Mouse (Mus musculus): ENCODE results near the gene She. TPM values are rescaled to one million over a fixed set of nuclear protein-coding genes. Genes with fewer than 3 reads are reported as not detected.

Gene She
- 11.2 and 12.1 TPM in 2 replicates for polyA plus RNA-seq (2015; fragmentation: Nextera tagmentation; extraction: Ambion mirVana)

DNA sequence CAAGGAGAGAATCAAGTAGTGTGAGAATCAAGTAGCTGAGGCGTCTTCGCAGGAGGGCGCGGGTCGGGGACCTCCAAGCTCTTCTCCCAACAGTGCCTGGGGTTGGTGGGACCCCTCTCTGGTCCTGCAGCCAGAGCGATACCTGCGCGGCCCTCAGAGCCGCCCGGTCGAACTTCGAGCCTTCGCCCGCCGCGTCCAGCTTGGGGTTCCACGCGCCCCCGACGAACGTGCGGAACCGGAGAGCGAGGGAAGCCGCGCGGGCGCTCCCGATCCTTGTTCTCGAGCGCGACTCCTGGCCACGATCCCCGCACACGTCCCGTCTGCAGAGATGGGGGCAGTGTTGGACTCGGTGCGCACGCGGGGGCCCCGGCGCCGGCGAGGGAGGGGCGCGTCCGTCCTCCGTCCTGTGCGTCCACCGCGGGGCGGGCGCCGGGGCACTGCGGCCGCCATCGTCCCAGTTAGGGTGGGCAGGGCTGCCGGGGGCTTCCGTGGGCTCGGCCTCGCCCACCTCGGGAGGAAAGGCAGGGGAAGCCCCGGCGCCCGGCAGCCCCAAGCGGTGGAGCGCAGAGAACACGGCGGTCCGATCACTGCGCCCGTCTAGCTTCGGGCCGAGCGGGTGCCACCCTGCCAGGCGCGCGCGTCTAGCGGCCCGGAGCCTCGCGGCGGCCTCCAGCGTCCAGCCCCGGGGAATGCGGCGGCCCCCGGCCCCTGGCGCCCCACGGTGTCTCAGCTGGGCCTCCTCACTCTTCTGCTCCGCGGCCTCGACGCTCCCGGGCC lies at the start of gene She:
Gene She (plus strand): TSS at position 556 of the 777 bp plus-strand sequence.
- Histone ChIP-seq H3K4me3 (ENCODE audit: low read depth, low read length) (peak within 1 kb of the TSS; percentile 50), H3K9me3 (ENCODE audit: low read length) (no peaks in the 10 kb centered on the region), H3K36me3 (ENCODE audit: insufficient read depth, low read length) (no peaks in the 10 kb centered on the region), H3K27me3 (replicated peaks; ENCODE audit: insufficient read depth, low read length) (0 out of 2 replicates have a peak, but pooled peaks cover 15% of the 10 kb centered on the region), H3K27ac (ENCODE audit: low read length) (peak within 1 kb of the TSS; percentile 85), H3K4me1 (ENCODE audit: insufficient read depth, low read depth, low read length) (no peaks in the 10 kb centered on the region), H3K9ac (replicated peaks; ENCODE audit: low read depth) (peak within 1 kb of the TSS; percentile 66), H3K4me2 (replicated peaks; ENCODE audit: low read depth, low read length) (peak within 1 kb of the TSS; percentile 55)
- WGBS, result 4% methylated on average over 63 of the region's 96 CpGs
- ATAC-seq (peak; percentile 80), DNase-seq (ENCODE audit: low spot score) (peak; percentile 49)
- no peak for TF ChIP-seq EP300 (IDR thresholded peaks at IDR 0.05)
- peak; percentile 14; the same call in 1 of the 2 replicates for TF ChIP-seq CTCF (IDR thresholded peaks at IDR 0.05)

DNA sequence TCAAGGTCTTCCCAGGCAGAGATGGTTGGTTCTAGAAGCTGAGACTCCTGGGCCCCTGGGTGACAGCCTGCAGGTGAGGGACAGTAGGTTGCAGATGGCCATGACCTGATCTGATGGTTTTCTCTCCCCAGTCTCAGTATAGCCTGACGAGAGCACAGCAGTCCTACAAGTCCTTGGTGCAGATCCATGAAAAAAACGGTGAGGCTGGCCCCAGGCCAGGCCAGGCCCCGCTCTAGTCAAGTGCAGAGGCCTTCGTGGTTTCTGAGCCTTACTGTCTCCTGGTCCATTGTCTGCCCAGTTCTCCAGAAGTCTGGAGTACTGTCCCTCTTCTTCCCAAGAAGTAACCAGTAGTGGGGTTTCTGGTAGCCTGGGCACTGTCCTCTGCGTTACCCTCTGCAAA lies 49.5 kb upstream of the She start:
- TF ChIP-seq CTCF (IDR thresholded peaks at IDR 0.05), result no peak
- TF ChIP-seq EP300 (IDR thresholded peaks at IDR 0.05), result no peak
- Histone ChIP-seq H3K9me3 (ENCODE audit: low read length) (no peaks in the 10 kb centered on the region), H3K4me1 (ENCODE audit: insufficient read depth, low read depth, low read length) (no peaks in the 10 kb centered on the region), H3K36me3 (ENCODE audit: insufficient read depth, low read length) (peaks cover 54% of the 10 kb centered on the region), H3K27ac (ENCODE audit: low read length) (no peak overlapping the region), H3K9ac (replicated peaks; ENCODE audit: low read depth) (no peak overlapping the region), H3K27me3 (replicated peaks; ENCODE audit: insufficient read depth, low read length) (no peaks in the 10 kb centered on the region), H3K4me2 (replicated peaks; ENCODE audit: low read depth, low read length) (no peak overlapping the region), H3K4me3 (ENCODE audit: low read depth, low read length) (no peak overlapping the region)
- ATAC-seq, result no peak
- WGBS, result 52% methylated on average over 5 of the region's 5 CpGs
- no peak for DNase-seq (ENCODE audit: low spot score)

DNA sequence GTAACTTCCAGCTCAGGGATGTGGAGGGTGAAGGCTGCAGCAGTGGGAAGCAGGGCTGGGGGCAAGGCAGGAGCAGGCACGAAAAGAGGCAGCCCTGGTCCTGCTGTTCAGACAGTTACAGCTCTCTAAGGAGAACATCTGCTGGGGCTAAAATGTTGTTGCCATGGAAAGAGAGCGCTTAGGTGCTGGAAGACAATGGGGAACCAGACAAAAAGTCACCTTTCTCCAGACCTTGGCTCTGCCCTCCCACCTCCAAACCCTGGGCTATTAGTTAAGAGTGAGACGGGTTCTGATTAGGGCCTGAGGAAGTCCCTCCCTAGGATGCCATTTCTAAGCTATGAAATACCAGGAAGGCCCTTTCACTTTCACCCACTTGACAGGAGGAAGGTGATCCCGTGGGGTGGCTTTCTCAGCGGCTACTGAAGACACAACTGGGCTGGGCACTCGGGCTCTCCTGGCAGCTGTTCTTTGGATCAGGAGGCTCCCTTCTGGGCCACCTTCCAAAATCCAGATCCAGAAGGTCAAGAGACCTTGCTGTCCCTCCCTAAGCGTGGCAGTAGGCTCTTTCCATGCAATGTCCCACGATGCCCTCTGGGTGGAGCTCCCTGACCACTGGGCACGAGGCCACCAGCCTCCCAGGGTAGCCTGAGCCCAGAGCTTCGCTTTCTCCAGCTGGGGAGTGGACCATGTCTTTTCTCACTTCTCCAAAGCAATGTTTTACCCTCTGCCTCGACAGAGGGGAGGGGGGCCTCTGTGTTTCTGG lies 46.0 kb upstream of the She start:
- Histone ChIP-seq H3K4me3 (ENCODE audit: low read depth, low read length) (peak overlapping the region; percentile 15; the same call in 1 of the 2 replicates), H3K9ac (replicated peaks; ENCODE audit: low read depth) (no peak overlapping the region; the same call in 1 of the 2 replicates), H3K27ac (ENCODE audit: low read length) (no peak overlapping the region), H3K9me3 (ENCODE audit: low read length) (no peaks in the 10 kb centered on the region), H3K4me1 (ENCODE audit: insufficient read depth, low read depth, low read length) (no peaks in the 10 kb centered on the region), H3K4me2 (replicated peaks; ENCODE audit: low read depth, low read length) (peak overlapping the region; percentile 50), H3K36me3 (ENCODE audit: insufficient read depth, low read length) (peaks cover 27% of the 10 kb centered on the region), H3K27me3 (replicated peaks; ENCODE audit: insufficient read depth, low read length) (no peaks in the 10 kb centered on the region)
- DNase-seq (ENCODE audit: low spot score) (peak; percentile 89), ATAC-seq (peak; percentile 94)
- TF ChIP-seq CTCF (IDR thresholded peaks at IDR 0.05), result peak; percentile 97
- TF ChIP-seq EP300 (IDR thresholded peaks at IDR 0.05), result no peak
- 8% methylated on average over 11 of the region's 11 CpGs for WGBS

DNA sequence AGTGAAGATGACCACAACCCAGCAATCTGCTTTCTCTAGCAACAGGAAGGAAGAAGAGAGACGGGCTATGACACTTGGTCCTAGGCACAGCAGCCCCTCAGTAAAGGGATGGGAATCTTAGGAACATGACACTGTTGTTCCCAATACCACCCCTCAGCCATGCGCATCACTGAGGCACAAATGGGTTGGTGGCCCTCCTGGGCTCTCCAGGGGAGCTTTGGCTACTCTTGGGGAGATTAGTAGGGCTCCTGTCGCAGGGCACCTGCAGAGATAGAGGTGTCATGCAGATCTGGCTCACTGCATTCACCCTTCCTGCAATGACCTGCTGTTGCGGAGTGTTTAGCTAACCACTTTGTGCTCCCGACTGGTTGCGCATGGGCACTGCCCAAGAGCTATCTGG lies 44.9 kb upstream of the She start:
- no peaks in the 10 kb centered on the region for H3K9me3 ChIP-seq (ENCODE audit: low read length)
- no peak overlapping the region for H3K4me3 ChIP-seq (ENCODE audit: low read depth, low read length)
- 85% methylated on average over 6 of the region's 6 CpGs for WGBS
- DNase-seq (ENCODE audit: low spot score) (no peak), ATAC-seq (no peak)
- H3K9ac ChIP-seq (replicated peaks; ENCODE audit: low read depth), result no peak overlapping the region
- TF ChIP-seq CTCF (IDR thresholded peaks at IDR 0.05), result no peak
- H3K4me2 ChIP-seq (replicated peaks; ENCODE audit: low read depth, low read length), result no peak overlapping the region
- no peaks in the 10 kb centered on the region for H3K27me3 ChIP-seq (replicated peaks; ENCODE audit: insufficient read depth, low read length)
- H3K36me3 ChIP-seq (ENCODE audit: insufficient read depth, low read length), result peaks cover 16% of the 10 kb centered on the region
- no peaks in the 10 kb centered on the region for H3K4me1 ChIP-seq (ENCODE audit: insufficient read depth, low read depth, low read length)
- H3K27ac ChIP-seq (ENCODE audit: low read length), result no peak overlapping the region

DNA sequence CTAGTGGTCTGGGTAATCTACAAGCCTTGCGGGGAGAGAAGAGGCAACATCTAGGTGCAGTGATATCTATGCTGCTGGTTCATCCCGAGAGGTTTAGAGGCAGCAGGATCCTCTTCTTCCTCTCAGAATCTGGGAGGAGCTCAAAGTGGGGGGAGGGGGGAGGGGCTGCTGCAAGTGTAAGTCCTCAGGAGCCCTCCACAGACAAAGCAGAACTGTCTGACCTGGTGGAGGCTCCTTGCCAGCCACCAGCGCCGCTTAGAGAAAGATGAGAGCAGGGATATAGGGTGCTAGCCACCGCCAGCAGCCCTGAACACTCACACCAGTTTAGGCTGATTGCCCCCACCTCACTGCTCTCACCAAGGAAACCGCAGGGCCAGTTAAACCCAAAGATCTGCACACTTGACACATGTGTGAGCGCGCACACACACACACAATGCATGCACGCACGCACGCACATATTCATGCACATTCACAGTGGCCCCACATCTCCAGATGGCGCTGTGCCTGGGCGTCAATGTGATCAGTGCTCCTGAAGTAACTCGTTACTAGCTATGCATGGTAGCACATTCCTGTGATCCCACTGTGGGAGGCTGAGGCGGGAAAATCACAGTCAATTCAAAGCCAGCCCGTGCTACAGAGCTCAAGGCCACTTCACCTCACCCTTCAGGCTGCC lies 42.4 kb upstream of the She start:
- Histone ChIP-seq H3K9ac (replicated peaks; ENCODE audit: low read depth) (no peak overlapping the region), H3K27me3 (replicated peaks; ENCODE audit: insufficient read depth, low read length) (no peaks in the 10 kb centered on the region), H3K4me3 (ENCODE audit: low read depth, low read length) (no peak overlapping the region), H3K4me2 (replicated peaks; ENCODE audit: low read depth, low read length) (no peak overlapping the region), H3K4me1 (ENCODE audit: insufficient read depth, low read depth, low read length) (no peaks in the 10 kb centered on the region), H3K36me3 (ENCODE audit: insufficient read depth, low read length) (no peaks in the 10 kb centered on the region), H3K9me3 (ENCODE audit: low read length) (no peaks in the 10 kb centered on the region), H3K27ac (ENCODE audit: low read length) (no peak overlapping the region)
- no peak for TF ChIP-seq EP300 (IDR thresholded peaks at IDR 0.05)
- TF ChIP-seq CTCF (IDR thresholded peaks at IDR 0.05), result no peak
- no peak for DNase-seq (ENCODE audit: low spot score)
- 71% methylated on average over 16 of the region's 16 CpGs for WGBS
- no peak for ATAC-seq

DNA sequence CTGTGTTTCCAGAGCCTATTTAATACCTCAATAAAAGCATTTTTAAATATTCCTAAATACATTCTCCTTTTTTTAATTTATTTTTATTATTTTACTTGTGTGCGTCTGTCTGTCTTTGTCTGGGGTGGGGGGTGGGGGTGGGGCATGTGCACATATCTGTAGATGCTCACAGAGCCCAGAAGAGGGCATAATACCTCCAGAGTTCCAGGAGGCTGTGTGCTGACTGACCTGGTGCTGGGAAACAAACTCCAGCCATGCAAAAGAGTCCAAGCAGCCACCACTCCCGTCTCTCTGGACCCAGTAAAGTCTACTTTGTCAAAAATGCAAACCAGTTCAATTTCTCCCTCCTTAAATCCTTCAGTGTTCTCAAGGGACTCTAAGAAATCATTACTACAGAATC lies 36.6 kb upstream of the She start:
- no peaks in the 10 kb centered on the region for H3K36me3 ChIP-seq (ENCODE audit: insufficient read depth, low read length)
- H3K9ac ChIP-seq (replicated peaks; ENCODE audit: low read depth), result no peak overlapping the region
- no peak overlapping the region for H3K27ac ChIP-seq (ENCODE audit: low read length)
- no peak overlapping the region for H3K4me3 ChIP-seq (ENCODE audit: low read depth, low read length)
- no peaks in the 10 kb centered on the region for H3K4me1 ChIP-seq (ENCODE audit: insufficient read depth, low read depth, low read length)
- ATAC-seq (no peak), DNase-seq (ENCODE audit: low spot score) (no peak)
- no peaks in the 10 kb centered on the region for H3K9me3 ChIP-seq (ENCODE audit: low read length)
- WGBS, result 41% methylated on average over 2 of the region's 2 CpGs
- no peaks in the 10 kb centered on the region for H3K27me3 ChIP-seq (replicated peaks; ENCODE audit: insufficient read depth, low read length)
- no peak overlapping the region for H3K4me2 ChIP-seq (replicated peaks; ENCODE audit: low read depth, low read length)
- TF ChIP-seq EP300 (IDR thresholded peaks at IDR 0.05) (no peak), CTCF (IDR thresholded peaks at IDR 0.05) (no peak; the same call in 1 of the 2 replicates)
